In the genomic region with DNA sequence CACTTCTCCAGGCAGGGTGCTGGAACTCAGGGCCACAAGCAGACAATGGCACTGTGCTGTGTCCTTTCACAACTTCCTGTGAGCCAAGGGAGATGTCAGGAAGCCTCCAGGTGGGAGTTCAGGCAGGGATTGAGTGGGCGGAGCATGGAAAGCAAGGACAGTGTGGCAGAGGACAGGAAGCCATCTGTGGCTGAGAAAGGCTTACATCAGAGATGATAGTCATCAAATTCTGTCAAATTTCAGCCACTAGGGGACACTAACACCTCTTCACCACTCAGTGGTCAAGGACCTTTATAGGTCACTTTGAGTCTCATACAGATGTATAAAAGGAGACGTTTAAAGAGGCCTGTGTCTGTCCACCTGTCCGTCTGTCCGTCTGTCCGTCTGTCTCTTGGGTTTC, we compare ENCODE assay signal across 12 mouse cellular contexts. TPM values are rescaled to one million over a fixed set of nuclear protein-coding genes. Genes with fewer than 3 reads are reported as not detected.
DNase-seq lines count a peak whose midpoint lies in the region; ATAC-seq lines count a peak whose summit lies in the region.
"Had no signal": no experiment of that assay in that cellular context is flagged by ENCODE, and none has a peak within 500 bp of the region (broad histone marks: within the 10 kb centered on the region; RNA-seq: fewer than 3 reads in every experiment).

No protein-coding gene starts in this region.

- no peak overlapping the region for H3K27ac ChIP-seq in hindbrain, embryonic 11.5 days (ENCODE audit: low read depth, low read length)
- H3K27ac ChIP-seq in hindbrain, embryonic 10.5 days = no peak overlapping the region
- H3K27ac ChIP-seq in lung, embryonic 15.5 days = peak overlapping the region; percentile 80; the same call in 1 of the 2 replicates
- H3K27ac ChIP-seq: embryonic facial prominence, embryonic 15.5 days; limb, embryonic 15.5 days had no signal

- no peak overlapping the region for H3K4me3 ChIP-seq in hindbrain, embryonic 11.5 days (ENCODE audit: low read depth, low read length)
- no peak overlapping the region for H3K4me3 ChIP-seq in hindbrain, embryonic 10.5 days
- no peak overlapping the region for H3K4me3 ChIP-seq in lung, embryonic 15.5 days
- H3K4me3 ChIP-seq: embryonic facial prominence, embryonic 15.5 days; limb, embryonic 15.5 days had no signal

- no peaks in the 10 kb centered on the region for H3K27me3 ChIP-seq in hindbrain, embryonic 11.5 days (ENCODE audit: control insufficient read depth, insufficient read depth, low read length)
- no peaks in the 10 kb centered on the region for H3K27me3 ChIP-seq in hindbrain, embryonic 10.5 days (ENCODE audit: insufficient read depth, poor library complexity, severe bottlenecking)
- H3K27me3 ChIP-seq in lung, embryonic 15.5 days = no peaks in the 10 kb centered on the region
- H3K27me3 ChIP-seq: embryonic facial prominence, embryonic 15.5 days; limb, embryonic 15.5 days had no signal

- no peaks in the 10 kb centered on the region for H3K9me3 ChIP-seq in hindbrain, embryonic 11.5 days (ENCODE audit: control insufficient read depth, low read length)
- H3K9me3 ChIP-seq in hindbrain, embryonic 10.5 days = no peaks in the 10 kb centered on the region
- no peaks in the 10 kb centered on the region for H3K9me3 ChIP-seq in lung, embryonic 15.5 days
- H3K9me3 ChIP-seq: embryonic facial prominence, embryonic 15.5 days; limb, embryonic 15.5 days had no signal

- peak; percentile 20 for DNase-seq in adrenal gland, adult 2 months
- DNase-seq in adrenal gland, postnatal 10 days = no peak
- DNase-seq in hindbrain, embryonic 11.5 days (ENCODE audit: low spot score) = no peak
- no peak for DNase-seq in hindbrain, embryonic 10.5 days (ENCODE audit: low spot score)
- no peak for DNase-seq in lung, postnatal 36 days
- no peak for DNase-seq in spleen, postnatal 36 days (ENCODE audit: low spot score in 2 of 2)
- DNase-seq: B cell, adult 2 months; heart, postnatal 4 days had no signal

- H3K36me3 ChIP-seq in hindbrain, embryonic 11.5 days (ENCODE audit: control insufficient read depth, insufficient read depth, low read length) = no peaks in the 10 kb centered on the region
- H3K36me3 ChIP-seq in hindbrain, embryonic 10.5 days = no peaks in the 10 kb centered on the region
- no peaks in the 10 kb centered on the region for H3K36me3 ChIP-seq in lung, embryonic 15.5 days
- H3K36me3 ChIP-seq: embryonic facial prominence, embryonic 15.5 days; limb, embryonic 15.5 days had no signal

- no peak overlapping the region for H3K4me2 ChIP-seq in hindbrain, embryonic 11.5 days (replicated peaks; ENCODE audit: low read depth, low read length)
- H3K4me2 ChIP-seq in lung, embryonic 15.5 days = no peak overlapping the region
- H3K4me2 ChIP-seq: embryonic facial prominence, embryonic 15.5 days; limb, embryonic 15.5 days had no signal

- H3K4me1 ChIP-seq in hindbrain, embryonic 11.5 days (replicated peaks; ENCODE audit: control insufficient read depth, insufficient read depth, low read length) = no peaks in the 10 kb centered on the region
- H3K4me1 ChIP-seq in hindbrain, embryonic 10.5 days (replicated peaks) = peaks cover 5% of the 10 kb centered on the region
- peaks cover 20% of the 10 kb centered on the region for H3K4me1 ChIP-seq in lung, embryonic 15.5 days
- H3K4me1 ChIP-seq: embryonic facial prominence, embryonic 15.5 days had no signal

- H3K9ac ChIP-seq in hindbrain, embryonic 11.5 days (ENCODE audit: low read depth, low read length) = no peak overlapping the region
- no peak overlapping the region for H3K9ac ChIP-seq in lung, embryonic 15.5 days
- H3K9ac ChIP-seq: embryonic facial prominence, embryonic 15.5 days; limb, embryonic 15.5 days had no signal

- ATAC-seq in hindbrain, embryonic 11.5 days (ENCODE audit: low FRiP score) = 0 out of 2 replicates have a peak, but pooled peaks have one; percentile 25
- no peak for ATAC-seq in lung, embryonic 15.5 days (ENCODE audit: borderline replicate concordance, extremely low read depth, low FRiP score, low TSS enrichment)
- ATAC-seq in megakaryocyte progenitor cell, adult 5-6 weeks (replicated peaks; ENCODE audit: poor library complexity) = peak; percentile 29

- 73% methylated on average over 5 of the region's 5 CpGs for WGBS in hindbrain, embryonic 11.5 days
- WGBS in hindbrain, embryonic 10.5 days = 75% methylated on average over 5 of the region's 5 CpGs
- WGBS in lung, embryonic 15.5 days = 70% methylated on average over 5 of the region's 5 CpGs

RNA-seq across cellular contexts. Expression of a gene that starts 22.1 kb away (rescaled TPM):
- total RNA-seq in adrenal gland, adult 2 months (2021) = 10 to 100 TPM; 17.9 to 61.5 TPM
- polyA plus RNA-seq in adrenal gland, adult 2 months (2012; rRNA removed) = 93.2 and 164 TPM in 2 replicates
- 10 to 100 TPM; 27.0 to 32.5 TPM for total RNA-seq in adrenal gland, postnatal 10 days (2021)
- 8.7 and 10.4 TPM in 2 replicates for polyA plus RNA-seq in hindbrain, embryonic 11.5 days (2014; fragmentation: Nextera tagmentation; extraction: Ambion mirVana)
- 11.2 and 12.8 TPM in 2 replicates for polyA plus RNA-seq in hindbrain, embryonic 10.5 days (2016; fragmentation: Nextera tagmentation; extraction: Ambion mirVana)
- 44.9 and 45.5 TPM in 2 replicates for polyA plus RNA-seq in lung, embryonic 15.5 days (2015; fragmentation: Nextera tagmentation; extraction: Ambion mirVana)
- total RNA-seq in megakaryocyte progenitor cell, adult 5-6 weeks (2015) = 2.3 and 4.0 TPM in 2 replicates
- total RNA-seq in megakaryocyte progenitor cell, adult 5-6 weeks (2017) = 1.4 and 2.2 TPM in 2 replicates
